Comparison of ENCODE assay signal across 23 mouse cellular contexts in the genomic region with DNA sequence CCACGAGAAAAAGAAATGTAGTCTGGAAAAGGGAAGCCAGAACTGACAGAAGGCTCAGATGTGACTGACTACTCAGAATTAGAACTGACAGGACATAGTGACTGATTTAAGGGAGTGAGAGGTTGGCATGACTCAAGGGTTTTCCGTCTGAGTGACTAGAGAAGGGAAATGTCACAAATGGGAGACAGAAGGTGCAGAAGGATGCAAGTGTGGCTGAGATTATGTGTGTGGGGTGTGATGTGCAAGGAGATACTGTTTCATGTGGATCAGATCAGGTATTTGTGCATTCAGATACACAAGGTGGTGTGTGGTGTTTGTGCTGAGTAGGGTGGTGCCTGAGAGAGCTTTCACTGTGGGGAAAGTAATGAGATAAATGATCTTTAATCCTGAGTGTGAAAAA.
DNase-seq lines count a peak whose midpoint lies in the region; ATAC-seq and TF ChIP-seq lines count a peak whose summit lies in the region.
"Had no signal": no experiment of that assay in that cellular context is flagged by ENCODE, and none has a peak within 500 bp of the region (broad histone marks: within the 10 kb centered on the region; RNA-seq: fewer than 3 reads in every experiment).

No protein-coding gene starts in this region.

- WGBS in kidney, embryonic 16.5 days = 49% methylated on average over 2 of the region's 2 CpGs

- H3K9me3 ChIP-seq in kidney, embryonic 16.5 days (ENCODE audit: low read length) = no peaks in the 10 kb centered on the region
- H3K9me3 ChIP-seq: embryonic facial prominence, embryonic 12.5 days; intestine, embryonic 15.5 days; limb, embryonic 12.5 days had no signal

- H3K4me2 ChIP-seq in kidney, embryonic 16.5 days (replicated peaks; ENCODE audit: low read depth, low read length) = no peak overlapping the region
- H3K4me2 ChIP-seq: embryonic facial prominence, embryonic 12.5 days; heart, embryonic 11.5 days; intestine, embryonic 15.5 days; limb, embryonic 12.5 days; liver, embryonic 11.5 days; midbrain, embryonic 11.5 days had no signal

- no peak for TF ChIP-seq CTCF in layer of hippocampus, adult 2 months (conservative IDR thresholded peaks at IDR 0.05)
- no peak for TF ChIP-seq CTCF in cortical plate, adult 2 months (IDR thresholded peaks at IDR 0.05; ENCODE audit: extremely low read depth, insufficient read depth, low read length)

- H3K4me1 ChIP-seq in cortical plate, adult 2 months (ENCODE audit: control insufficient read depth, insufficient read depth, low read length) = peaks cover 1% of the 10 kb centered on the region; the same call in 1 of the 2 replicates
- no peaks in the 10 kb centered on the region for H3K4me1 ChIP-seq in kidney, embryonic 16.5 days (ENCODE audit: insufficient read depth, low read length)
- H3K4me1 ChIP-seq: embryonic facial prominence, embryonic 12.5 days; intestine, embryonic 15.5 days; limb, embryonic 12.5 days had no signal

- H3K27ac ChIP-seq in layer of hippocampus, adult 2 months = peak overlapping the region; percentile 54; the same call in 1 of the 2 replicates
- 0 out of 2 replicates have a peak overlapping the region, but pooled peaks have one; percentile 11 for H3K27ac ChIP-seq in cortical plate, adult 2 months (ENCODE audit: insufficient read depth, low read length)
- no peak overlapping the region for H3K27ac ChIP-seq in kidney, embryonic 16.5 days (ENCODE audit: low read length)
- H3K27ac ChIP-seq: embryonic facial prominence, embryonic 12.5 days; intestine, embryonic 15.5 days; limb, embryonic 12.5 days had no signal

- no peak for ATAC-seq in kidney, embryonic 16.5 days (ENCODE audit: low FRiP score, low TSS enrichment)
- ATAC-seq: activated CD4-positive, CD25-positive, alpha-beta regulatory T cell, adult 4 months; hindbrain, embryonic 16.5 days; intestine, embryonic 15.5 days had no signal

- H3K36me3 ChIP-seq in kidney, embryonic 16.5 days (ENCODE audit: insufficient read depth, low read length) = no peaks in the 10 kb centered on the region
- H3K36me3 ChIP-seq: embryonic facial prominence, embryonic 12.5 days; intestine, embryonic 15.5 days; limb, embryonic 12.5 days had no signal

- no peak for TF ChIP-seq POLR2A in cortical plate, adult 2 months (IDR thresholded peaks at IDR 0.05; ENCODE audit: extremely low read depth, insufficient read depth, low read length)

- peak; percentile 15 to 43 for DNase-seq in layer of hippocampus, adult 2 months (ENCODE audit: low spot score in 2 of 2)
- no peak for DNase-seq in layer of hippocampus, adult 8-10 months (ENCODE audit: low spot score in 2 of 2)
- peak; percentile 18 for DNase-seq in cerebellum, adult 11 months
- peak; percentile 30 for DNase-seq in cerebellum, adult 8-10 months
- no peak for DNase-seq in kidney, adult 9 months
- DNase-seq: adrenal gland, adult 8-10 months; gastrocnemius, postnatal 14 days; heart, adult 11 months; kidney, adult 8-10 months; kidney, postnatal 25 days; lung, adult 2 months; lung, postnatal 14 days; thymus, postnatal 14 days had no signal

- H3K4me3 ChIP-seq in layer of hippocampus, adult 2 months = no peak overlapping the region
- no peak overlapping the region for H3K4me3 ChIP-seq in cortical plate, adult 2 months (ENCODE audit: insufficient read depth, low read length)
- H3K4me3 ChIP-seq in kidney, embryonic 16.5 days (ENCODE audit: low read length) = no peak overlapping the region
- H3K4me3 ChIP-seq: embryonic facial prominence, embryonic 12.5 days; intestine, embryonic 15.5 days; limb, embryonic 12.5 days had no signal

- no peak overlapping the region for H3K9ac ChIP-seq in kidney, embryonic 16.5 days (replicated peaks; ENCODE audit: low read length)
- H3K9ac ChIP-seq: embryonic facial prominence, embryonic 12.5 days; intestine, embryonic 15.5 days; limb, embryonic 12.5 days had no signal

- H3K27me3 ChIP-seq in kidney, embryonic 16.5 days (ENCODE audit: insufficient read depth, low read length) = no peaks in the 10 kb centered on the region
- H3K27me3 ChIP-seq: embryonic facial prominence, embryonic 12.5 days; intestine, embryonic 15.5 days; limb, embryonic 12.5 days had no signal

Comparison
In these comparisons a context has a peak if more than half of its experiments do, and no peak if none do; other contexts are left out.
1. DNase-seq: peak in layer of hippocampus, adult 2 months (2 of 2), cerebellum, adult 11 months (single experiment) and cerebellum, adult 8-10 months (single experiment); none in layer of hippocampus, adult 8-10 months (0 of 2) and kidney, adult 9 months (single experiment).